ENCODE assay signal across 14 mouse cellular contexts in genomic region chr10:79671396-79672087, GRCm38 (mm10). TPM values are rescaled to one million over a fixed set of nuclear protein-coding genes. Genes with fewer than 3 reads are reported as not detected.
DNase-seq lines count a peak whose midpoint lies in the region; ATAC-seq and TF ChIP-seq lines count a peak whose summit lies in the region.
"Had no signal": no experiment of that assay in that cellular context is flagged by ENCODE, and none has a peak within 500 bp of the region (broad histone marks: within the 10 kb centered on the region; RNA-seq: fewer than 3 reads in every experiment).

No protein-coding gene starts in this region.

- H3K4me1 ChIP-seq in kidney, embryonic 14.5 days (ENCODE audit: control insufficient read depth, insufficient read depth, low read length): peaks cover 25% of the 10 kb centered on the region
- H3K4me1 ChIP-seq in kidney, adult 2 months (ENCODE audit: control insufficient read depth, insufficient read depth, low read length): peaks cover 8% of the 10 kb centered on the region
- H3K4me1 ChIP-seq in CH12.LX (ENCODE audit: control insufficient read depth in 1 of 2, insufficient read depth in 2 of 2) (peaks cover 12 to 41% of the 10 kb centered on the region in 2 experiments), E14TG2a.4 (replicated peaks; ENCODE audit: low read depth, low read length) (peaks cover 58% of the 10 kb centered on the region)
- peaks cover 27% of the 10 kb centered on the region for H3K4me1 ChIP-seq in limb, embryonic 10.5 days

- peak; percentile 44; the same call in 1 of the 2 replicates for TF ChIP-seq EP300 in CH12.LX (IDR thresholded peaks at IDR 0.05; ENCODE audit: low read length)

- H3K27me3 ChIP-seq in kidney, embryonic 14.5 days (ENCODE audit: control insufficient read depth, insufficient read depth, low read length): no peaks in the 10 kb centered on the region
- H3K27me3 ChIP-seq in kidney, adult 2 months (replicated peaks; ENCODE audit: control insufficient read depth, insufficient read depth, low read length): no peaks in the 10 kb centered on the region
- no peaks in the 10 kb centered on the region for H3K27me3 ChIP-seq in CH12.LX (replicated peaks)
- no peaks in the 10 kb centered on the region for H3K27me3 ChIP-seq in E14TG2a.4 (ENCODE audit: insufficient read depth, low read length)
- H3K27me3 ChIP-seq in limb, embryonic 10.5 days (ENCODE audit: low read depth, poor library complexity, severe bottlenecking): no peaks in the 10 kb centered on the region
- H3K27me3 ChIP-seq: embryonic facial prominence, embryonic 12.5 days had no signal

- peak overlapping the region; percentile 68; the same call in 1 of the 2 replicates for H3K27ac ChIP-seq in kidney, embryonic 14.5 days (ENCODE audit: low read depth, low read length)
- H3K27ac ChIP-seq in kidney, adult 2 months (ENCODE audit: insufficient read depth, low read depth, low read length): no peak overlapping the region
- H3K27ac ChIP-seq in CH12.LX (ENCODE audit: insufficient read depth, low read depth): peak overlapping the region; percentile 70
- H3K27ac ChIP-seq in limb, embryonic 10.5 days: peak overlapping the region; percentile 96; the same call in 1 of the 2 replicates
- H3K27ac ChIP-seq: embryonic facial prominence, embryonic 12.5 days had no signal

- H3K9ac ChIP-seq in kidney, embryonic 14.5 days (ENCODE audit: low read depth, low read length): peak overlapping the region; percentile 68; the same call in 1 of the 2 replicates
- peak overlapping the region; percentile 98 for H3K9ac ChIP-seq in CH12.LX (ENCODE audit: insufficient read depth, low read depth)
- H3K9ac ChIP-seq: embryonic facial prominence, embryonic 12.5 days had no signal

- H3K4me3 ChIP-seq in kidney, embryonic 14.5 days (ENCODE audit: low read length): peak overlapping the region; percentile 56; the same call in 1 of the 2 replicates
- H3K4me3 ChIP-seq in kidney, adult 2 months (ENCODE audit: insufficient read depth, low read depth, low read length): no peak overlapping the region
- peak overlapping the region in 2 of 3 experiments; percentile 95 to 97 for H3K4me3 ChIP-seq in CH12.LX (replicated peaks in 1 of 3; ENCODE audit: low read depth in 2 of 3, low read length in 2 of 3, poor library complexity in 1 of 3)
- H3K4me3 ChIP-seq in E14TG2a.4 (replicated peaks; ENCODE audit: low read length): peak overlapping the region; percentile 100
- H3K4me3 ChIP-seq in limb, embryonic 10.5 days: peak overlapping the region; percentile 78; the same call in 1 of the 2 replicates

- in situ Hi-C loops in CH12.LX (cut with MboI; ENCODE audit: low pct_ligation_motif_present, low pct_unique_long_range_greater_than_20kb, low sequenced_read_pairs): no loop called here

- peak; percentile 15 for ATAC-seq in kidney, embryonic 14.5 days (ENCODE audit: low FRiP score, low TSS enrichment)
- no peak for ATAC-seq in megakaryocyte-erythroid progenitor cell, adult 5-6 weeks (replicated peaks; ENCODE audit: low FRiP score, low TSS enrichment, poor library complexity, severe bottlenecking)

- no peak for TF ChIP-seq RAD21 in CH12.LX (IDR thresholded peaks at IDR 0.05; ENCODE audit: low read depth, low read length)

- WGBS in kidney, embryonic 14.5 days: 21% methylated on average over 6 of the region's 6 CpGs
- WGBS in kidney, adult 2 months: 45% methylated on average over 6 of the region's 6 CpGs
- 51% methylated on average over 6 of the region's 6 CpGs for WGBS in limb, embryonic 10.5 days

- dilution Hi-C loops in CH12.LX (cut with MboI; ENCODE audit: extremely low pct_ligation_motif_present, extremely low pct_unique_long_range_greater_than_20kb, low sequenced_read_pairs): no loop called here

- H3K36me3 ChIP-seq in kidney, embryonic 14.5 days (ENCODE audit: control insufficient read depth, insufficient read depth, low read length): peaks cover 15% of the 10 kb centered on the region; the same call in 1 of the 2 replicates
- H3K36me3 ChIP-seq in kidney, adult 2 months (ENCODE audit: control insufficient read depth, insufficient read depth, low read length): no peaks in the 10 kb centered on the region
- peaks cover 12 to 52% of the 10 kb centered on the region in 2 experiments for H3K36me3 ChIP-seq in CH12.LX (replicated peaks in 1 of 2; ENCODE audit: control insufficient read depth in 1 of 2, insufficient read depth in 1 of 2, low read length in 1 of 2)
- peaks cover 34% of the 10 kb centered on the region for H3K36me3 ChIP-seq in E14TG2a.4 (ENCODE audit: insufficient read depth, low read length)
- H3K36me3 ChIP-seq in limb, embryonic 10.5 days: peaks cover 43% of the 10 kb centered on the region

- H3K4me2 ChIP-seq in kidney, embryonic 14.5 days (replicated peaks; ENCODE audit: low read depth, low read length): peak overlapping the region; percentile 93
- peak overlapping the region; percentile 82 for H3K4me2 ChIP-seq in CH12.LX (ENCODE audit: insufficient read depth, low read depth, poor library complexity, severe bottlenecking)

- no peak for TF ChIP-seq CTCF in kidney, adult 2 months (conservative IDR thresholded peaks at IDR 0.05; ENCODE audit: insufficient read depth, insufficient read length, low read depth, low read length)
- TF ChIP-seq CTCF in CH12.LX (conservative IDR thresholded peaks at IDR 0.05 in 1 of 2, IDR thresholded peaks at IDR 0.05 in 1 of 2; ENCODE audit: low read depth in 2 of 2, low read length in 2 of 2) (no peak), E14TG2a.4 (conservative IDR thresholded peaks at IDR 0.05; ENCODE audit: low read length) (no peak)

- H3K9me3 ChIP-seq in kidney, embryonic 14.5 days (ENCODE audit: control insufficient read depth, low read length): no peaks in the 10 kb centered on the region
- no peaks in the 10 kb centered on the region for H3K9me3 ChIP-seq in CH12.LX (replicated peaks; ENCODE audit: low read length)
- no peaks in the 10 kb centered on the region for H3K9me3 ChIP-seq in E14TG2a.4 (ENCODE audit: low read length)
- no peaks in the 10 kb centered on the region for H3K9me3 ChIP-seq in limb, embryonic 10.5 days (replicated peaks)
- H3K9me3 ChIP-seq: embryonic facial prominence, embryonic 12.5 days had no signal

- TF ChIP-seq POLR2A in kidney, adult 2 months (IDR thresholded peaks at IDR 0.05; ENCODE audit: low read depth, low read length): no peak
- TF ChIP-seq POLR2A in CH12.LX (IDR thresholded peaks at IDR 0.05; ENCODE audit: low read depth, low read length): no peak

- H3K79me2 ChIP-seq in CH12.LX (replicated peaks; ENCODE audit: control insufficient read depth, extremely low read depth, insufficient read depth, poor library complexity, severe bottlenecking): 0 out of 2 replicates have a peak, but pooled peaks cover 7% of the 10 kb centered on the region

- DNase-seq in kidney, adult 2 months: no peak
- peak; percentile 81 for DNase-seq in CH12.LX (ENCODE audit: extremely low read depth)
- no peak for DNase-seq in limb, embryonic 10.5 days (ENCODE audit: low spot score)
- no peak for DNase-seq in layer of hippocampus, adult 9-11 months
- DNase-seq: lung, postnatal 10 days had no signal

RNA-seq across cellular contexts. Expression of gene Tpgs1, which starts 2.4 kb away (rescaled TPM):
- 85.7 and 90.9 TPM in 2 replicates for polyA plus RNA-seq in kidney, embryonic 14.5 days (2014; fragmentation: Nextera tagmentation; extraction: Ambion mirVana)
- polyA plus RNA-seq in kidney, adult 2 months (2012; rRNA removed): 60.3 and 75.2 TPM in 2 replicates
- 33.7 and 58.9 TPM in 2 replicates for total RNA-seq in CH12.LX (2012; rRNA removed)
- total RNA-seq in CH12.LX (2014; rRNA removed): 34.4 and 42.8 TPM in 2 replicates
- polyA plus RNA-seq in CH12.LX (2012; ENCODE audit: insufficient read length, low read depth): 42.0 and 44.5 TPM in 2 replicates
- polyA plus RNA-seq in limb, embryonic 10.5 days (2016; fragmentation: Nextera tagmentation; extraction: Ambion mirVana): 68.0 and 73.0 TPM in 2 replicates
- 8.5 and 10.8 TPM in 2 replicates for total RNA-seq in megakaryocyte-erythroid progenitor cell, adult 5-6 weeks (2014; fragmentation: Nextera tagmentation)
- 2.9 and 4.1 TPM in 2 replicates for total RNA-seq in megakaryocyte-erythroid progenitor cell, adult 5-6 weeks (2017)

RNA-seq across cellular contexts. Expression of gene Madcam1, which starts 7.2 kb away (rescaled TPM):
- polyA plus RNA-seq in kidney, embryonic 14.5 days (2014; fragmentation: Nextera tagmentation; extraction: Ambion mirVana): 2.6 and 3.6 TPM in 2 replicates
- polyA plus RNA-seq in kidney, adult 2 months (2012; rRNA removed): 0.44 TPM in 1 of 2 replicates, not detected in the other
- total RNA-seq in CH12.LX (2012; rRNA removed) (62.4 and 110 TPM in 2 replicates), CH12.LX (2014; rRNA removed) (55.4 and 61.9 TPM in 2 replicates)
- 167 and 171 TPM in 2 replicates for polyA plus RNA-seq in CH12.LX (2012; ENCODE audit: insufficient read length, low read depth)
- polyA plus RNA-seq in limb, embryonic 10.5 days (2016; fragmentation: Nextera tagmentation; extraction: Ambion mirVana): 3.7 and 6.4 TPM in 2 replicates
- total RNA-seq in megakaryocyte-erythroid progenitor cell, adult 5-6 weeks (2014; fragmentation: Nextera tagmentation): not detected in 2 replicates
- total RNA-seq in megakaryocyte-erythroid progenitor cell, adult 5-6 weeks (2017): not detected in 2 replicates
- total RNA-seq: adrenal gland, adult 18-20 months had no signal
- polyA plus RNA-seq: myocyte; urinary bladder, adult 2 months had no signal

RNA-seq across cellular contexts. Expression of gene Cdc34, which starts 10.5 kb away (rescaled TPM):
- 105 and 108 TPM in 2 replicates for polyA plus RNA-seq in kidney, embryonic 14.5 days (2014; fragmentation: Nextera tagmentation; extraction: Ambion mirVana)
- 159 and 183 TPM in 2 replicates for polyA plus RNA-seq in kidney, adult 2 months (2012; rRNA removed)
- total RNA-seq in CH12.LX (2012; rRNA removed): 335 and 348 TPM in 2 replicates
- total RNA-seq in CH12.LX (2014; rRNA removed): 323 and 331 TPM in 2 replicates
- polyA plus RNA-seq in CH12.LX (2012; ENCODE audit: insufficient read length, low read depth): 314 and 354 TPM in 2 replicates
- polyA plus RNA-seq in limb, embryonic 10.5 days (2016; fragmentation: Nextera tagmentation; extraction: Ambion mirVana): 209 and 259 TPM in 2 replicates
- total RNA-seq in megakaryocyte-erythroid progenitor cell, adult 5-6 weeks (2014; fragmentation: Nextera tagmentation): 134 and 152 TPM in 2 replicates
- total RNA-seq in megakaryocyte-erythroid progenitor cell, adult 5-6 weeks (2017): 128 and 236 TPM in 2 replicates

RNA-seq across cellular contexts. Expression of gene Gzmm, which starts 17.3 kb away (rescaled TPM):
- 0.54 and 0.61 TPM in 2 replicates for polyA plus RNA-seq in kidney, embryonic 14.5 days (2014; fragmentation: Nextera tagmentation; extraction: Ambion mirVana)
- polyA plus RNA-seq in kidney, adult 2 months (2012; rRNA removed): 0.34 and 0.94 TPM in 2 replicates
- total RNA-seq in CH12.LX (2012; rRNA removed) (0.17 and 0.67 TPM in 2 replicates), CH12.LX (2014; rRNA removed) (0.45 and 0.59 TPM in 2 replicates)
- polyA plus RNA-seq in CH12.LX (2012; ENCODE audit: insufficient read length, low read depth): 0.30 and 0.73 TPM in 2 replicates
- 0.76 and 0.94 TPM in 2 replicates for polyA plus RNA-seq in limb, embryonic 10.5 days (2016; fragmentation: Nextera tagmentation; extraction: Ambion mirVana)
- total RNA-seq in megakaryocyte-erythroid progenitor cell, adult 5-6 weeks (2014; fragmentation: Nextera tagmentation): 1.7 and 1.8 TPM in 2 replicates
- total RNA-seq in megakaryocyte-erythroid progenitor cell, adult 5-6 weeks (2017): 1.7 and 2.4 TPM in 2 replicates

RNA-seq across cellular contexts. Expression of gene Odf3l2, which starts 26.0 kb away (rescaled TPM):
- polyA plus RNA-seq in kidney, embryonic 14.5 days (2014; fragmentation: Nextera tagmentation; extraction: Ambion mirVana): not detected in 2 replicates
- 0.17 TPM in 1 of 2 replicates, not detected in the other for polyA plus RNA-seq in kidney, adult 2 months (2012; rRNA removed)
- not detected in 2 replicates for total RNA-seq in CH12.LX (2012; rRNA removed)
- not detected in 2 replicates for total RNA-seq in CH12.LX (2014; rRNA removed)
- not detected in 2 replicates for polyA plus RNA-seq in CH12.LX (2012; ENCODE audit: insufficient read length, low read depth)
- polyA plus RNA-seq in limb, embryonic 10.5 days (2016; fragmentation: Nextera tagmentation; extraction: Ambion mirVana): not detected in 2 replicates
- not detected in 2 replicates for total RNA-seq in megakaryocyte-erythroid progenitor cell, adult 5-6 weeks (2014; fragmentation: Nextera tagmentation)
- total RNA-seq in megakaryocyte-erythroid progenitor cell, adult 5-6 weeks (2017): not detected in 2 replicates
- total RNA-seq: adrenal gland, adult 18-20 months; gastrocnemius, postnatal 4 days had no signal
- polyA plus RNA-seq: embryonic facial prominence, embryonic 12.5 days; heart, postnatal 0 days; myocyte; urinary bladder, adult 2 months had no signal

Comparison
In these comparisons a context has a peak if more than half of its experiments do, and no peak if none do; other contexts are left out.
1. RNA of gene Madcam1, which starts 7.2 kb away (polyA plus RNA-seq): 167 to 171 TPM in CH12.LX; 3.7 to 6.4 TPM in limb, embryonic 10.5 days, 2.6 to 3.6 TPM in kidney, embryonic 14.5 days and 0.44 TPM in kidney, adult 2 months; every median in the first group is over 10 times any median in the second.